Mouse (Mus musculus) liver, embryonic 12.5 days (tissue): ENCODE measurements around the gene Zyx. TPM values are rescaled to one million over a fixed set of nuclear protein-coding genes. Genes with fewer than 3 reads are reported as not detected.

Source experiments
- ATAC-seq: fragments of 200-750 bp; cut with Nextera tagmentation; 2 replicates; pipeline ENCODE4 v1.8.0; 2017; ENCODE audit warnings: moderate number of reproducible peaks, mild to moderate bottlenecking, moderate library complexity
- H3K27ac ChIP-seq: fragments of 300-500 bp; sonication (generic); 2 replicates; pipeline ENCODE4 v1.5.1; 2016; ENCODE audit warnings: mild to moderate bottlenecking
- H3K27me3 ChIP-seq: fragments of 300-500 bp; sonication (generic); replicated peaks from 2 replicates; pipeline ENCODE4 v1.6.1; 2016; ENCODE audit warnings: mild to moderate bottlenecking, moderate library complexity
- H3K36me3 ChIP-seq: fragments of 300-500 bp; sonication (generic); 2 replicates; pipeline ENCODE4 v1.6.1; 2016; ENCODE audit warnings: mild to moderate bottlenecking, moderate library complexity
- H3K4me1 ChIP-seq: fragments of 300-500 bp; sonication (generic); 2 replicates; pipeline ENCODE4 v1.6.1; 2016
- H3K4me2 ChIP-seq: fragments of 300-500 bp; sonication (generic); 2 replicates; pipeline ENCODE4 v1.6.1; 2016; ENCODE audit warnings: mild to moderate bottlenecking, moderate library complexity
- H3K4me3 ChIP-seq: fragments of 300-500 bp; sonication (generic); 2 replicates; pipeline ENCODE4 v1.5.1; 2016; ENCODE audit warnings: mild to moderate bottlenecking, moderate library complexity
- H3K9ac ChIP-seq: fragments of 300-500 bp; sonication (generic); 2 replicates; pipeline ENCODE4 v1.6.1; 2016; ENCODE audit warnings: mild to moderate bottlenecking, moderate library complexity
- H3K9me3 ChIP-seq: fragments of 300-500 bp; sonication (generic); replicated peaks from 2 replicates; pipeline ENCODE4 v1.6.1; 2016; ENCODE audit warnings: mild to moderate bottlenecking, moderate library complexity
- WGBS: fragments of 180-500 bp; shearing (Covaris S2); methylation state at CpG from one replicate; pipeline ENCODE4 v1.1.7; 2016; ENCODE audit not compliant: insufficient replicate concordance; 5-methylcytosine and 5-hydroxymethylcytosine counted together
- polyA plus RNA-seq: library from polyadenylated mRNA; unstranded; fragments of >200 nt; fragmentation: Nextera tagmentation; extraction: Ambion mirVana; gene quantifications from 2 replicates; pipeline ENCODE4 v1.2.1, GENCODE M21; 2016

Zyx gene
- polyA plus RNA-seq: 66.3 and 66.5 TPM in 2 replicates

DNA sequence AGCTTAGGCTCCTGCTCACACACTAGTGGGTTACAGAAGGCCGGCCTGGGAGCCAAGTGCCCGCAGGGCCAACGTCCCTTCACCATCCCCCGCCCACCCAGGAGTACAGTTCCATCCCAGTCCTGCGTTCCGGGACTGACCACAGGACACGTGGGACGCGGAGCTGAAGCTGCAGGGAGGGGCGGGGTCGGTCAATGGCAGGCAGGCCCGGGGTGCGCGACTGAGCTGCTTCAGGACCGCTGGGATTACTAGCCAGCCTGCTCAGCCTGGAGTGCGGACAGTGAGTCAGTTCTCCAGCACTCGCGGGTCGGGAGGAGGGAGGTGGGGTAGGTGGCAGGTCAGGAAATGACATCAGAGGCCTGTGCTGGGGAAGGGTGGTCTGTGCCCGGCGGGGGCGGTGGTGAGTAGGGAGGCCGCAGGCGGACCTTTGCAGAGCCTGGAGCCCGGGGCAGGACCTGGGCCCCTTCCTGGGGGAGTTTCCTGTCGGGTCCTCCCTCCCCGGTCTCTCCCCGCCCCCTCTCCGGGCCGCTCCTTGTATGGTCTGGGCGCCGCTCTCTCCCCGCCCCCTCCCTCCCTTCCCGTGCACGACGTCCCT is at the start of gene Zyx:
TSS of gene Zyx (plus strand) at position 205 of the 595 bp plus-strand sequence.
- Histone ChIP-seq H3K9me3 (no peaks in the 10 kb centered on the region), H3K36me3 (peaks cover 12% of the 10 kb centered on the region), H3K4me2 (peak within 1 kb of the TSS; percentile 95), H3K27me3 (no peaks in the 10 kb centered on the region), H3K4me1 (peaks cover 59% of the 10 kb centered on the region), H3K9ac (peak within 1 kb of the TSS; percentile 76), H3K27ac (peak within 1 kb of the TSS; percentile 86), H3K4me3 (peak within 1 kb of the TSS; percentile 74)
- peak; percentile 89 for ATAC-seq
- under 1% methylated on average over 24 of the region's 36 CpGs for WGBS

DNA sequence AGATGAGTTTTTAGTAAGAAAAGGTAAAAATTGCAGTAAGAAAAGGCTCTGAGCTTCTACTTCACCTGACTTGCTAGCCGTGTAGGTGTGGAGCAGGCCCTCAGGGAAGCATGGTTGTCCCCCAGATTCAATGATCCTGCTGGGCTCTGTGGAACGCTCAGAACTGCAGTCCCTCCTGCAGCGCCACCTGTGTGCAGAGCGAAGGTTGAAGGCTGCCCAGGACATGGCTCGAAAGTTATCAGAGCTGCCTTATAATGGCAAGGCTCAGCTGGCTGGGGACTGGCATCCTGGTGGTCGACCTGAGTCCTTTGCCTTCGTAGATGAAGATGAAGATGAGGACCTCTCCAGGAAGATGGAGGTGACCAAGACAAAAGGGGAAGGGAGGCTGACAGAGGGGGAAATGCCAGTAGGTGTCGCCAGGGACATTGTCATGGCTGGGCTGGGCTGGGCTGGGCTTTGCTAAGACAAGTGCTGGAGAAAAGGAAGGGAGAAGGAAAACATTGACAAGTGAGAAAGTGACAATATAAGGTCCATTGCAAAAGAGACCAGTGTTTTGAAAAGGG is 39.5 kb upstream of the Zyx start:
- no peaks in the 10 kb centered on the region for H3K36me3 ChIP-seq
- H3K27me3 ChIP-seq: no peaks in the 10 kb centered on the region
- H3K4me3 ChIP-seq: no peak overlapping the region
- ATAC-seq: no peak
- no peak overlapping the region for H3K4me2 ChIP-seq
- H3K9me3 ChIP-seq: no peaks in the 10 kb centered on the region
- H3K9ac ChIP-seq: no peak overlapping the region
- H3K27ac ChIP-seq: no peak overlapping the region
- 42% methylated on average over 8 of the region's 8 CpGs for WGBS
- no peaks in the 10 kb centered on the region for H3K4me1 ChIP-seq

DNA sequence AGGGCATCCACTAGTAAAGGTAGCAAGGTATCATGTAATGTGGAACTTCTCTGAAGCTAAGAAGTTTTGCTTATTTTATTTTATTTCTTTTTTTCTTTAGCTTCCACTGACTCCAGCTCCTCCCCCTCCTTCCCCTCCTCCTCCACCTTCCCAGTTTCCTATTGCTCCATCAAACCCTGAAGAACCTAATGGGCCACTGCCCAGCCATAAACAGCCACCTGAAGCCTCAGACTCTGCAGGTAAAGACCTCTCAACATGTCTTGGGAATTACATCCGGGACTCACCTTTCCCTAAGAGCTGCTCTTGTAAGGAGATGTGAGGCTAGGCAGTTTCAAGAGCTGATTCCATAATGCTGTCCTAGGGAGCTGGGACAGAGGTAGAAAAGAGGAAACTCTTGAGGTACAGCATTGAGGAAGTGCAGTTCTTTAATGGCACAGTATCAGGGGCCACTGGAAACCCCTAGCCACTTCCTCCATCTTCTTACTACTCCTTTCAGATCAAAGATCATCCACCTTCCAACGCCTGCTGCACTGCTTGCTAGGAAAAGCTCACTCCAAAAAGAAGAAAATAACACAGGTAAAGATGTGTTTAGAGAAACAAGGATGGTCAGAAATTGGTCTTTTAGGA is 38.9 kb upstream of the Zyx start:
- no peak overlapping the region for H3K4me3 ChIP-seq
- 46% methylated on average over 2 of the region's 2 CpGs for WGBS
- H3K36me3 ChIP-seq: no peaks in the 10 kb centered on the region
- ATAC-seq: no peak
- H3K9ac ChIP-seq: no peak overlapping the region
- no peak overlapping the region for H3K4me2 ChIP-seq
- H3K4me1 ChIP-seq: no peaks in the 10 kb centered on the region
- no peak overlapping the region for H3K27ac ChIP-seq
- H3K9me3 ChIP-seq: no peaks in the 10 kb centered on the region
- no peaks in the 10 kb centered on the region for H3K27me3 ChIP-seq

DNA sequence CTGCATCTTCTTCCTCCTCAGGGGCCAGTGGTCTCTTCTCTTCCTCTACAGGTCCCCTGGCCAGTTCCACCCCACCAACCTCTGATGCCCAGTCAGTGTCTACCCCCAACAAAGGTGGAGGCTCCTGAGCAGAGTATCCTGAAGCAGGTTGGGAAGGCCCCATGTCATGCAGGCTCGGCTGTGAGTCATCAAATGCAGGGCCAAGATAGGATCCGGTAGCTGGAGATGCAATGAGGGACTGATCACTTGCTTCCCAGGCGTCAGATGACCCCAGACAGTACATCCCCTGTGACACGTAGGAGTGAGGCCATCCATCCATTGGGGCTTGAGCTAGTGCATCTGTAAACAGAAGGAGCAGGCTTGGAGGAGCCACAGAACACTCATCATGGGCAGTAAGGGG is 31.1 kb upstream of the Zyx start:
- Histone ChIP-seq H3K4me2 (no peak overlapping the region), H3K27ac (no peak overlapping the region), H3K9me3 (no peaks in the 10 kb centered on the region), H3K36me3 (no peaks in the 10 kb centered on the region), H3K4me3 (no peak overlapping the region), H3K4me1 (no peaks in the 10 kb centered on the region), H3K27me3 (peaks cover 50% of the 10 kb centered on the region), H3K9ac (no peak overlapping the region)
- ATAC-seq: no peak
- 60% methylated on average over 4 of the region's 4 CpGs for WGBS

DNA sequence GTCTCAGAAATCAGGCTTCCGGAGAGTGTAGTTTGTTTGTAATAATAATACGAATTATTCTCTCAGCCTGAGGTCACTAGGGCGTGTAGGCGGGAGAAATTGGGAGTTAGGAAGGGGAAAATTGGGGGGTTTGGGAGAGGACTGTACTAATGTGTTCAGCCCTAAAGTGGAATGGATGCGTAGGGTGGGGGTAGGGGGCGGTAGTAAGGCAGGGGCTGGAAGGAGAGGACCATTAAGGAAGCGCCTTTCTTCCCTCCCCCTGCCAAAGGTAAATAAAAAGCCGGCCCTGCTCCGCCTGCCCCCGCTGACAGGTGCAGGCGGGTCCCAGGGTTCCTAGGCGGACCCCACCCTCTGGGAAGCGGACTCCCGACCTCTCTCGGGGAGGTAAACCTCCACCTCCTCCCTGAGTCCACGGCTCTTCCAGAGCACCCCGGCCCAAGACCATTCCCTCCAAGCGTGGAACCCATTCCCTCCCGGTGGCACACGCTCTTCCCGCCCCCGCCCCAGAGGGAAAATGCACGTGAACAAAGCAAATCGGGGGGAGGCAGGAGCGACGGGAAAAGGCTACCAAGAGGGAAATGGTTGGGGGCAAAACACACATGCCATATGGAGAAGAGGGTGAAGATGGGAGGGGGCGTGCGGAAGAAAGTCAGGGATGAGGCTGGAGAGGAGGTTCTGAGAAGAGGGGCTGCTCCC is 25.9 kb upstream of the Zyx start:
- no peaks in the 10 kb centered on the region for H3K36me3 ChIP-seq
- no peak for ATAC-seq
- peaks cover 65% of the 10 kb centered on the region for H3K27me3 ChIP-seq
- H3K4me2 ChIP-seq: peak overlapping the region; percentile 78
- H3K27ac ChIP-seq: no peak overlapping the region
- peak overlapping the region; percentile 56 for H3K4me3 ChIP-seq
- peaks cover 23% of the 10 kb centered on the region for H3K4me1 ChIP-seq
- H3K9me3 ChIP-seq: no peaks in the 10 kb centered on the region
- WGBS: 4% methylated on average over 28 of the region's 28 CpGs
- no peak overlapping the region for H3K9ac ChIP-seq

DNA sequence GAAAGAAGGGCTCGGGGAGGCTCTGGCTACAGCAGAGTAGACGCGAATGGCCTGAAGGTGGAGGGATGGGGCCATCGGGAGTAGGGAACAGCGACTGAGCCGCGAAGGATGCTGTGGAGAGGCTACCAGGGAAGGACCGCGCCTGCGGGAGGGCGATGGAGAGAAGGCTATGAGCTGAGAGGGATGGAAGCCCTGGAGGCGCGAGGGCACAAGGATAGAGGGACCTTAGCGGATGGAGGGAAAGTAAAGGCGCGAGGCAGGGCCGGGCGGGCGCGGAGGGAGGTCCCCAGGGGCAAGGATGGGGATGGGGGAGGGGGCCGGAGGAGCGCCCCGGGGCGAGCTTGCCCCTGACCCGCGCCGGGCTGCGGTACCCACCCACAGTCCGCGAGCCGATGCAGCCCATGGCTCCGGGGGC is 25.4 kb upstream of the Zyx start:
- Histone ChIP-seq H3K27me3 (peaks cover 65% of the 10 kb centered on the region), H3K27ac (no peak overlapping the region), H3K9ac (no peak overlapping the region), H3K9me3 (no peaks in the 10 kb centered on the region), H3K4me3 (peak overlapping the region; percentile 56), H3K4me2 (peak overlapping the region; percentile 78), H3K4me1 (peaks cover 27% of the 10 kb centered on the region), H3K36me3 (no peaks in the 10 kb centered on the region)
- under 1% methylated on average over 17 of the region's 32 CpGs for WGBS
- 0 out of 2 replicates have a peak, but pooled peaks have one; percentile 29 for ATAC-seq

DNA sequence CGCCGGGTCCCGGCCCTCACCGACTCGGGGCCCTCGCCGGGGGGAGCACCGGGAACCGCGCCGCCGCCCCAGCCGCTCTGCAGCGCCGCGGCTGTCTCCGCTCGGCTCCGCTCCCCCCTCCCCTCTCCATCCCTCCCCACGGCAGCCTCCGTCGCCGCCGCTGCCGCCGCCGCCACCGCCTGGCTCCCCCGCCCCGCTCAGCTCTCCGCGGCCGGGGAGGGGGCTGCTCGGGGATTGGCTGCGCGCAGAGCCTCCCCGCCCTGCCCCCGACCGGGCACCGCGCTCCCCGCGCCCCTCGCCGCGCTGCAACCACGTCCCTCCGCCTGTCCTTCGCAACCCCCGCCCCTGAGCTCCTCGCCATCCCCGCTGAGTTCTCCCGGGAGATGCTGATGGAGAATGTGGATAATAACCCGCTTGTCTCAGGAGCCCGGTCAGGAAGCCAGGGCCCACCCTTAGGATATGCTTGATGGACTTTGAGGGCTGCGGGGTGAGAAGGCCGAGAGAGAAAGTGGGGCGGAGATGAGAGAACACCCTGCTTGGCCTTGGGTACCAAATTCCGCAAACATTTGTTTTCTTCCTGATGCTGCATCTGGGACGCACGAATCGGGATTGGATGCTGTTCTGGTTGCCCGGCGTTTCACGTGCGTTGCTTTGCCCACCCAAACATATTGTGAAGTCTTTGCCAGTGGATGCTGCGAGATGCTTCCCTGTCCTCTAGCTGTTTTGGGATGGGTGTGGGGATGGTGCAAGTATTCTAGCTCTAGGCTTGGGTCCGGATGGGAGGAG is 24.8 kb upstream of the Zyx start, which contains the start of gene Fam131b:
TSS of gene Fam131b (minus strand) at position 162 of the 786 bp plus-strand sequence.
- Histone ChIP-seq H3K4me1 (peaks cover 27% of the 10 kb centered on the region), H3K27ac (no peak within 1 kb of the TSS), H3K9me3 (no peaks in the 10 kb centered on the region), H3K27me3 (peaks cover 62% of the 10 kb centered on the region), H3K9ac (0 out of 2 replicates have a peak within 1 kb of the TSS, but pooled peaks have one; percentile 31), H3K36me3 (no peaks in the 10 kb centered on the region), H3K4me3 (peak within 1 kb of the TSS; percentile 56), H3K4me2 (peak within 1 kb of the TSS; percentile 78)
- 1% methylated on average over 42 of the region's 68 CpGs for WGBS
- ATAC-seq: no peak

DNA sequence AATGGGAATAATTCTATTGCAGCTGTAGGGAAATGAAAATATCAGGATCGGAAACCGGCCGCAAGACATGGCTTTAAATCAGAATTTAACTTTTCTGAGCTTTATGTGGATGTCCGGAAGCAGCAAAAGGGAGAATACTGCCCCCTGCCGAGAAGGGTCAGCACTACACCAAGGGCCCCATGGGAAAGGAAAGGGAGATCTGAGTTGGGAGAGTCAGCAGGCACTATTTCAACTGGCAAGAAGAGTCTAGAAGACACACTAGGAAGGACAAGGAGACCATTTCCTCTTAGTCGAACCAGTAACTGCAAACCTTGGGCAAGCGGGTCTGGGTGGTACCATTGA is 24.2 kb upstream of the Zyx start:
- Histone ChIP-seq H3K9ac (no peak overlapping the region), H3K4me2 (peak overlapping the region; percentile 78), H3K9me3 (no peaks in the 10 kb centered on the region), H3K4me1 (peaks cover 27% of the 10 kb centered on the region), H3K27me3 (peaks cover 56% of the 10 kb centered on the region), H3K36me3 (no peaks in the 10 kb centered on the region), H3K4me3 (peak overlapping the region; percentile 56), H3K27ac (no peak overlapping the region)
- WGBS: 4% methylated on average over 7 of the region's 7 CpGs
- no peak for ATAC-seq

DNA sequence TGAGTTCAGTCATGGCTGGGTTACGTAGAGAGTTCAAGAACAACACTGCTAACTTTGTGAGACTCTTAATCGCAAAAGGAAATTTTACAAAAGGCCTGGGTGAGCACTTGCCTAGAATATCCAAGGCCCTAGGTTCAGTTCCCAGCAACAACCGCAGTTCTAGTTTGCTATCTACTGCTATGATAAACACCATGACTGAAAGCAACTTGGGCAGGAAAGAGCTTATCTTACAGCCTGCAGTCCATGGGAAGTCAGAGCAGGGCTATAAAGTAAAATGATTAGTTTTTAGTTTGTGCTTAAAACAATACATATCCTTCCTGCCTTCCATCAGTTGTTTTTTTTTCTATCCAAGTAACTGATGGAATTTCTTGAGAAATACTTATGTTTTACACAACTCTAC is 22.9 kb upstream of the Zyx start:
- ATAC-seq: no peak

DNA sequence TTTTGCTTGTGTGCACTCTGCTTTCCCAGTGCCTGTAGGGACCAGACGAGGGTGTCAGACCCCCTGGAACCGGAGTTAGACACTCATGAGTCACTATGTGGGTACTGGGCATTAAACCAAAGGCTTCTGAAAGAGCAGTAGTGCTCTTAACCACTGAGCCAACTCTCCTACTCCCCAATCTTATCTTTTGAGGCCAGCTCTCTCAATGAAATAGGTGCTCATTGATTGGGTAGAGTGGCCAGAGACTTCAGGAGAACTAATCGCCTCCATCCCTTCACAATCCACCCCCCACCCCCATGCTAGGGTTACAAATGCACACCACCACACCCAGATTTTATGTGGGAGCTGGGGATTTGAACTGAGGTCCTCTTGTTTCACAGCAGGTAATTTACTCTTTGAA is 20.7 kb upstream of the Zyx start:
- Histone ChIP-seq H3K4me2 (no peak overlapping the region), H3K36me3 (no peaks in the 10 kb centered on the region)
- WGBS: 32% methylated on average over 3 of the region's 3 CpGs

More for the DNA sequence above, 22.9 kb upstream of the Zyx start:
- Histone ChIP-seq H3K4me2 (no peak overlapping the region), H3K27me3 (peaks cover 45% of the 10 kb centered on the region), H3K4me1 (peaks cover 27% of the 10 kb centered on the region), H3K4me3 (no peak overlapping the region), H3K9me3 (no peaks in the 10 kb centered on the region), H3K9ac (no peak overlapping the region), H3K27ac (no peak overlapping the region), H3K36me3 (no peaks in the 10 kb centered on the region)
- 39% methylated on average over 3 of the region's 3 CpGs for WGBS

DNA sequence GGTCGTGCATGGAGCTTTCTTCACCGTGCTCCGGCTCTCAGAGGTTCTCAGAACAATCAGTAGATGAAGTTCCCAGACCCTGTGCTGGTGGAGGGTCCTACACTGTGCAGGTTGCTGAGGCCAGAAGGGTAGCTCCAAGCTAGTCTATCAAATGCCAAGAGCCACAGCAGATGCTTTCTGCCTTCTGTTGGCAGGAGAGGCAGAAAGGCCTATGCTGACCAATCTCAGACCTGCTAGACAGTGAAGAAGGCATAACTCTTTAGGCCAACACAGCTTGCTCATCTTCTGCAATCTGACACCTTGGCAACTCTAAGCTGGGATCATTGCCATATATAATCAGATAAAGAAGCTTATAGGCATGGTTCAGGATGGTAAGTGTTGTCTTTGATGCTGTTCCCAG is 19.2 kb upstream of the Zyx start:
- Histone ChIP-seq H3K9ac (no peak overlapping the region), H3K9me3 (no peaks in the 10 kb centered on the region), H3K4me2 (no peak overlapping the region), H3K27ac (no peak overlapping the region), H3K4me3 (no peak overlapping the region), H3K4me1 (peaks cover 10% of the 10 kb centered on the region), H3K36me3 (no peaks in the 10 kb centered on the region), H3K27me3 (peaks cover 8% of the 10 kb centered on the region)
- 68% methylated on average over 3 of the region's 3 CpGs for WGBS
- no peak for ATAC-seq

More for the DNA sequence above, 20.7 kb upstream of the Zyx start:
- H3K9ac ChIP-seq: no peak overlapping the region
- no peak overlapping the region for H3K4me3 ChIP-seq
- no peak overlapping the region for H3K27ac ChIP-seq
- H3K4me1 ChIP-seq: peaks cover 24% of the 10 kb centered on the region
- H3K27me3 ChIP-seq: peaks cover 23% of the 10 kb centered on the region
- peak; percentile 63 for ATAC-seq
- no peaks in the 10 kb centered on the region for H3K9me3 ChIP-seq
